Mouse (Mus musculus) embryonic fibroblast, embryonic 13.5 days (primary cell): Measurements from ENCODE around the gene Rapgef5. TPM values are rescaled to one million over a fixed set of nuclear protein-coding genes. Genes with fewer than 3 reads are reported as not detected.

ENCODE experiments used
- H3K27ac ChIP-seq: 2 replicates; pipeline ENCODE4 v1.5.1; 2012; ENCODE audit warnings: low read length, control low read depth, inconsistent platforms; ENCODE audit not compliant: insufficient read depth
- H3K4me1 ChIP-seq: 2 replicates; pipeline ENCODE4 v1.6.1; 2011; ENCODE audit warnings: low read length; ENCODE audit not compliant: control insufficient read depth, insufficient read depth
- H3K4me3 ChIP-seq: 2 replicates; pipeline ENCODE4 v1.5.1; 2011; ENCODE audit warnings: mild to moderate bottlenecking, control low read depth, low read length; ENCODE audit not compliant: insufficient read depth
- CTCF ChIP-seq: IDR thresholded peaks from 2 replicates; pipeline ENCODE4 v1.5.1; 2011; ENCODE audit warnings: mild to moderate bottlenecking, control low read depth, low read length, moderate library complexity, borderline replicate concordance; ENCODE audit not compliant: insufficient read depth
- POLR2A ChIP-seq: IDR thresholded peaks from 2 replicates; pipeline ENCODE4 v1.6.1; 2011; ENCODE audit warnings: low read depth, mild to moderate bottlenecking, control low read depth, low read length, moderate library complexity
- polyA plus RNA-seq: library from polyadenylated mRNA; stranded (reverse); fragments of >200 nt; gene quantifications from 2 replicates; pipeline ENCODE4 v1.2.4, GENCODE M21; 2011; ENCODE audit warnings: low read depth; ENCODE audit not compliant: missing spikeins, insufficient read length

Rapgef5 gene
- polyA plus RNA-seq, 1 experiment, result 0.30 TPM

GRCm38 (mm10) chr12:117595179-117595578 lies 78.9 kb downstream of the Rapgef5 start:
- TF ChIP-seq POLR2A (no peak), CTCF (no peak)
- no peaks in the 10 kb centered on the region for H3K4me1 ChIP-seq
- no peak overlapping the region for H3K27ac ChIP-seq
- H3K4me3 ChIP-seq, result no peak overlapping the region

- Histone ChIP-seq H3K27ac (no peak overlapping the region), H3K4me1 (no peaks in the 10 kb centered on the region), H3K4me3 (no peak overlapping the region)
- TF ChIP-seq CTCF (no peak), POLR2A (no peak)
These were observed 81.9 kb downstream of the Rapgef5 start for GRCm38 (mm10) chr12:117598190-117598589.

GRCm38 (mm10) chr12:117605966-117606365 lies 89.7 kb downstream of the Rapgef5 start:
- Histone ChIP-seq H3K27ac (no peak overlapping the region), H3K4me3 (no peak overlapping the region), H3K4me1 (no peaks in the 10 kb centered on the region)
- TF ChIP-seq POLR2A (no peak), CTCF (no peak)

GRCm38 (mm10) chr12:117612715-117613114 lies 96.4 kb downstream of the Rapgef5 start:
- Histone ChIP-seq H3K27ac (no peak overlapping the region), H3K4me3 (no peak overlapping the region), H3K4me1 (no peaks in the 10 kb centered on the region)
- TF ChIP-seq CTCF (no peak), POLR2A (no peak)

GRCm38 (mm10) chr12:117619523-117620023 lies 103.3 kb downstream of the Rapgef5 start:
- Histone ChIP-seq H3K4me1 (no peaks in the 10 kb centered on the region), H3K4me3 (no peak overlapping the region), H3K27ac (no peak overlapping the region)
- TF ChIP-seq CTCF (no peak), POLR2A (no peak)

GRCm38 (mm10) chr12:117622972-117623371 lies 106.7 kb downstream of the Rapgef5 start:
- TF ChIP-seq CTCF (no peak), POLR2A (no peak)
- no peaks in the 10 kb centered on the region for H3K4me1 ChIP-seq
- no peak overlapping the region for H3K4me3 ChIP-seq
- H3K27ac ChIP-seq, result no peak overlapping the region

- no peaks in the 10 kb centered on the region for H3K4me1 ChIP-seq
- H3K27ac ChIP-seq, result no peak overlapping the region
- TF ChIP-seq POLR2A (no peak), CTCF (no peak)
- no peak overlapping the region for H3K4me3 ChIP-seq
These were observed 111.0 kb downstream of the Rapgef5 start for GRCm38 (mm10) chr12:117627311-117627710.

- H3K27ac ChIP-seq, result no peak overlapping the region
- H3K4me1 ChIP-seq, result no peaks in the 10 kb centered on the region
- TF ChIP-seq POLR2A (no peak), CTCF (no peak)
- H3K4me3 ChIP-seq, result no peak overlapping the region
These were observed 112.2 kb downstream of the Rapgef5 start for GRCm38 (mm10) chr12:117628321-117629093.

GRCm38 (mm10) chr12:117632133-117632532 lies 115.9 kb downstream of the Rapgef5 start:
- TF ChIP-seq POLR2A, result no peak
- TF ChIP-seq CTCF, result no peak
- Histone ChIP-seq H3K27ac (no peak overlapping the region), H3K4me3 (no peak overlapping the region), H3K4me1 (no peaks in the 10 kb centered on the region)

- TF ChIP-seq CTCF (no peak), POLR2A (no peak)
- no peak overlapping the region for H3K4me3 ChIP-seq
- H3K27ac ChIP-seq, result no peak overlapping the region
- H3K4me1 ChIP-seq, result no peaks in the 10 kb centered on the region
These were observed 120.0 kb downstream of the Rapgef5 start for GRCm38 (mm10) chr12:117636139-117636772.
